Mouse (Mus musculus) hindbrain, embryonic 15.5 days (tissue): ENCODE data around the gene Vmn2r114. TPM values are rescaled to one million over a fixed set of nuclear protein-coding genes. Genes with fewer than 3 reads are reported as not detected.
"Not testable (repeated sequence)": the region's sequence is repeated elsewhere in the genome, so short reads cannot be mapped to it uniquely, and the experiment has no call there.

ENCODE experiments used
- ATAC-seq: fragments of 200-750 bp; cut with Nextera tagmentation; 2 replicates; pipeline ENCODE4 v1.8.0; 2017; ENCODE audit warnings: low read depth, moderate number of reproducible peaks, moderate TSS enrichment; ENCODE audit not compliant: low FRiP score
- H3K27ac ChIP-seq: fragments of 300-500 bp; sonication (generic); replicated peaks from 2 replicates; pipeline ENCODE4 v1.5.1; 2015; ENCODE audit warnings: mild to moderate bottlenecking, inconsistent platforms
- H3K27me3 ChIP-seq: fragments of 300-500 bp; sonication (generic); 2 replicates; pipeline ENCODE4 v1.6.1; 2015; ENCODE audit warnings: control low read depth, inconsistent platforms
- H3K36me3 ChIP-seq: fragments of 300-500 bp; sonication (generic); 2 replicates; pipeline ENCODE4 v1.6.1; 2015; ENCODE audit warnings: control low read depth, inconsistent platforms
- H3K4me1 ChIP-seq: fragments of 300-500 bp; sonication (generic); replicated peaks from 2 replicates; pipeline ENCODE4 v1.6.1; 2015; ENCODE audit warnings: control low read depth, inconsistent platforms
- H3K4me2 ChIP-seq: fragments of 300-500 bp; sonication (generic); 2 replicates; pipeline ENCODE4 v1.6.1; 2015; ENCODE audit warnings: moderate library complexity, mild to moderate bottlenecking, inconsistent platforms
- H3K4me3 ChIP-seq: fragments of 300-500 bp; sonication (generic); 2 replicates; pipeline ENCODE4 v1.5.1; 2015; ENCODE audit warnings: mild to moderate bottlenecking, inconsistent platforms
- H3K9ac ChIP-seq: fragments of 300-500 bp; sonication (generic); 2 replicates; pipeline ENCODE4 v1.6.1; 2015; ENCODE audit warnings: inconsistent platforms
- H3K9me3 ChIP-seq: fragments of 300-500 bp; sonication (generic); 2 replicates; pipeline ENCODE4 v1.6.1; 2016; ENCODE audit warnings: control low read depth, inconsistent platforms
- WGBS: fragments of 180-500 bp; shearing (Covaris S2); methylation state at CpG from one replicate; pipeline ENCODE4 v1.1.7; 2015; 5-methylcytosine and 5-hydroxymethylcytosine counted together
- polyA plus RNA-seq: library from polyadenylated mRNA; unstranded; fragments of >200 nt; fragmentation: Nextera tagmentation; extraction: Ambion mirVana; gene quantifications from 2 replicates; pipeline ENCODE4 v1.2.1, GENCODE M21; 2015

The Vmn2r114 gene
- not detected in 2 replicates for polyA plus RNA-seq

- H3K9ac ChIP-seq, H3K4me2 ChIP-seq, ATAC-seq, H3K4me1 ChIP-seq, H3K27ac ChIP-seq, H3K36me3 ChIP-seq, H3K4me3 ChIP-seq, H3K9me3 ChIP-seq, H3K27me3 ChIP-seq: not testable (repeated sequence)
- 70% methylated on average over 2 of the region's 2 CpGs for WGBS
Observed at GRCm38 (mm10) chr17:23312437-23312836, at the start of gene Vmn2r114. Vmn2r114 (minus strand) TSS chr17:23312537.

GRCm38 (mm10) chr17:23351644-23352043 is 39.3 kb upstream of the Vmn2r114 start:
- Histone ChIP-seq H3K9ac (no peak overlapping the region), H3K27ac (no peak overlapping the region), H3K4me3 (no peak overlapping the region), H3K27me3 (no peaks in the 10 kb centered on the region), H3K36me3 (no peaks in the 10 kb centered on the region), H3K4me1 (no peaks in the 10 kb centered on the region), H3K4me2 (no peak overlapping the region), H3K9me3 (no peaks in the 10 kb centered on the region)
- WGBS, result 80% methylated on average over 1 of the region's 1 CpGs
- no peak for ATAC-seq

DNA sequence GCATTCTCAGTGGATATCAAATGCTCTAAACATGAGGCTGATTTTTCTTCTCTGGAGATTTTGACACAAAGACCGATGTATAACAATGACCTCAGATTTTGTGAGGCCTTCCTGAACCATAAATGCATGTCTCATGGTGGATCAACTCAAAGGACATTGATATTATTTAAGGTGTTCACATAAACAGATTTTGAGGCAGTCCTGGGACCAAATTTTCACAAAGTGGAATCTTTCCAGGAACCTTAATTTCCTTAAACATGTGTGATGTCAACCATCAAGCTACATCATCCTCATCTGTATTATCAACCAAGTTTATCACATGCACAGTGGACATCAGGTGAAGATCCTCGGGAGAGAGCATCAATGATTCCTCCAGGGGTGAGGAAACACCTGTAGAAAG is 31.1 kb upstream of the Vmn2r114 start, which contains the start of gene Vmn2r115:
Vmn2r115 (plus strand) TSS at position 301 of the 400 bp plus-strand sequence.
- H3K4me3 ChIP-seq, H3K9me3 ChIP-seq, H3K36me3 ChIP-seq, H3K4me1 ChIP-seq, ATAC-seq, H3K4me2 ChIP-seq, H3K27ac ChIP-seq, H3K9ac ChIP-seq, H3K27me3 ChIP-seq: not testable (repeated sequence)
- 46% methylated on average over 2 of the region's 2 CpGs for WGBS

- Histone ChIP-seq H3K4me1 (no peaks in the 10 kb centered on the region), H3K4me3 (no peak overlapping the region), H3K4me2 (no peak overlapping the region), H3K27me3 (no peaks in the 10 kb centered on the region), H3K36me3 (no peaks in the 10 kb centered on the region), H3K27ac (no peak overlapping the region), H3K9ac (no peak overlapping the region), H3K9me3 (peaks cover 8% of the 10 kb centered on the region)
- WGBS, result 75% methylated on average over 6 of the region's 6 CpGs
- ATAC-seq, result no peak
Observed at GRCm38 (mm10) chr17:23330657-23331056, 18.3 kb upstream of the Vmn2r114 start.

Other genes starting within 250 kb of the Vmn2r114 start
- 25.5 and 27.4 TPM in 2 replicates for gene Zfp40, start 119.3 kb downstream of the Vmn2r114 start, polyA plus RNA-seq
- gene Vmn2r115, start 31.2 kb upstream of the Vmn2r114 start, polyA plus RNA-seq, result not detected in 2 replicates
- gene Vmn2r116, start 72.1 kb upstream of the Vmn2r114 start, polyA plus RNA-seq, result not detected in 2 replicates
- gene Vmn2r117, start 167.2 kb upstream of the Vmn2r114 start, polyA plus RNA-seq, result not detected in 2 replicates